Mouse (Mus musculus) CH12.LX (cell line): ENCODE data around the gene Tph2. TPM values are rescaled to one million over a fixed set of nuclear protein-coding genes. Genes with fewer than 3 reads are reported as not detected.

Experiments
- DNase-seq: peaks from one replicate; pipeline ENCODE4 v3.0.0-alpha.2; 2013; ENCODE audit errors: extremely low read depth
- H3K27ac ChIP-seq: 2 replicates; pipeline ENCODE4 v1.5.1; 2012; ENCODE audit warnings: low read depth, mild to moderate bottlenecking, control low read depth, moderate library complexity; ENCODE audit not compliant: insufficient read depth
- H3K27me3 ChIP-seq: replicated peaks from 2 replicates; pipeline ENCODE3; 2012; ENCODE audit warnings: inconsistent platforms
- H3K36me3 ChIP-seq, 2 experiments: replicated peaks in 1 of 2; 2 replicates each; pipeline versions ENCODE3 to v1.6.1; 2012; ENCODE audit warnings: inconsistent platforms in 1 of 2, low read length in 1 of 2, mild to moderate bottlenecking in 1 of 2, mixed read lengths in 1 of 2, moderate library complexity in 1 of 2; ENCODE audit not compliant: control insufficient read depth in 1 of 2, insufficient read depth in 1 of 2
- H3K4me1 ChIP-seq, 2 experiments: 2 replicates each; pipeline ENCODE4 v1.6.1; 2012; ENCODE audit warnings: inconsistent platforms in 1 of 2, moderate library complexity in 1 of 2; ENCODE audit not compliant: insufficient read depth in 2 of 2, control insufficient read depth in 1 of 2
- H3K4me2 ChIP-seq: 2 replicates; pipeline ENCODE4 v1.6.1; 2012; ENCODE audit warnings: low read depth, mild to moderate bottlenecking, control low read depth; ENCODE audit not compliant: poor library complexity, insufficient read depth, severe bottlenecking
- H3K4me3 ChIP-seq, 3 experiments: fragments of 150-350 bp in 1 of 3; sonication (generic) in 1 of 3; replicated peaks in 1 of 3; 2 replicates each; pipeline versions ENCODE3 to v1.5.1; 2011 to 2012; ENCODE audit warnings: low read depth in 2 of 3, low read length in 2 of 3, mild to moderate bottlenecking in 2 of 3, moderate library complexity in 2 of 3, control low read depth in 1 of 3, improper control_type of control experiment in 1 of 3, inconsistent platforms in 1 of 3, mixed read lengths in 1 of 3; ENCODE audit not compliant: poor library complexity in 1 of 3
- H3K79me2 ChIP-seq: replicated peaks from 2 replicates; pipeline ENCODE4 v1.6.1; 2012; ENCODE audit warnings: mild to moderate bottlenecking, moderate library complexity; ENCODE audit not compliant: control insufficient read depth, poor library complexity, insufficient read depth, severe bottlenecking; ENCODE audit errors: extremely low read depth
- H3K9ac ChIP-seq: 2 replicates; pipeline ENCODE4 v1.6.1; 2012; ENCODE audit warnings: low read depth, mild to moderate bottlenecking, control low read depth, moderate library complexity; ENCODE audit not compliant: insufficient read depth
- H3K9me3 ChIP-seq: replicated peaks from 2 replicates; pipeline ENCODE3; 2012; ENCODE audit warnings: low read length, inconsistent platforms, mixed read lengths
- CHD2 ChIP-seq: IDR thresholded peaks from 2 replicates; pipeline ENCODE4 v1.6.1; 2011; ENCODE audit warnings: low read length, improper control_type of control experiment
- ELF1 ChIP-seq: IDR thresholded peaks from 2 replicates; pipeline ENCODE4 v1.6.1; 2014; ENCODE audit warnings: low read depth, mild to moderate bottlenecking, inconsistent platforms, low read length, improper control_type of control experiment
- EP300 ChIP-seq: IDR thresholded peaks from 2 replicates; pipeline ENCODE4 v1.6.1; 2011; ENCODE audit warnings: low read length, improper control_type of control experiment
- ETS1 ChIP-seq: conservative IDR thresholded peaks from 2 replicates; pipeline ENCODE4 v1.6.1; 2012; ENCODE audit warnings: low read depth, mild to moderate bottlenecking, inconsistent platforms, low read length, improper control_type of control experiment, moderate library complexity
- GABPA ChIP-seq: IDR thresholded peaks from 2 replicates; pipeline ENCODE4 v1.6.1; 2012; ENCODE audit warnings: low read depth, low read length, improper control_type of control experiment, inconsistent platforms; ENCODE audit not compliant: insufficient replicate concordance
- IRF4 ChIP-seq: IDR thresholded peaks from 2 replicates; pipeline ENCODE4 v1.6.1; 2014; ENCODE audit warnings: low read depth, mild to moderate bottlenecking, inconsistent platforms, low read length, improper control_type of control experiment
- JUND ChIP-seq: conservative IDR thresholded peaks from 2 replicates; pipeline ENCODE4 v1.6.1; 2011; ENCODE audit warnings: low read depth, low read length, improper control_type of control experiment
- MAFK ChIP-seq: IDR thresholded peaks from 2 replicates; pipeline ENCODE4 v1.6.1; 2011; ENCODE audit warnings: low read length, improper control_type of control experiment; ENCODE audit not compliant: insufficient replicate concordance
- MAX ChIP-seq: IDR thresholded peaks from 2 replicates; pipeline ENCODE4 v1.6.1; 2011; ENCODE audit warnings: low read length, improper control_type of control experiment
- MAZ ChIP-seq: IDR thresholded peaks from 2 replicates; pipeline ENCODE4 v1.6.1; 2012; ENCODE audit warnings: low read depth, mild to moderate bottlenecking, inconsistent platforms, low read length, improper control_type of control experiment, moderate library complexity
- MEF2A ChIP-seq: IDR thresholded peaks from 2 replicates; pipeline ENCODE4 v1.6.1; 2014; ENCODE audit warnings: low read depth, mild to moderate bottlenecking, inconsistent platforms, low read length, improper control_type of control experiment, borderline replicate concordance
- MXI1 ChIP-seq: IDR thresholded peaks from 2 replicates; pipeline ENCODE4 v1.6.1; 2011; ENCODE audit warnings: mild to moderate bottlenecking, low read depth, low read length, improper control_type of control experiment
- MYC ChIP-seq: IDR thresholded peaks from 2 replicates; pipeline ENCODE4 v1.6.1; 2011; ENCODE audit warnings: low read depth, mild to moderate bottlenecking, improper control_type of control experiment, low read length
- NELFE ChIP-seq: IDR thresholded peaks from 2 replicates; pipeline ENCODE4 v1.6.1; 2011; ENCODE audit warnings: low read depth, low read length, improper control_type of control experiment
- NRF1 ChIP-seq: IDR thresholded peaks from 2 replicates; pipeline ENCODE4 v1.6.1; 2014; ENCODE audit warnings: low read depth, mild to moderate bottlenecking, inconsistent platforms, low read length, improper control_type of control experiment, moderate library complexity
- POLR2AphosphoS2 ChIP-seq: IDR thresholded peaks from 2 replicates; pipeline ENCODE4 v1.6.1; 2011; ENCODE audit warnings: low read depth, low read length, improper control_type of control experiment
- SIN3A ChIP-seq: IDR thresholded peaks from 2 replicates; pipeline ENCODE4 v1.6.1; 2012; ENCODE audit warnings: low read length, improper control_type of control experiment, inconsistent platforms
- SMC3 ChIP-seq: IDR thresholded peaks from 2 replicates; pipeline ENCODE4 v1.6.1; 2011; ENCODE audit warnings: low read depth, low read length, improper control_type of control experiment
- TBP ChIP-seq: conservative IDR thresholded peaks from 2 replicates; pipeline ENCODE4 v1.6.1; 2011; ENCODE audit warnings: low read depth, low read length, improper control_type of control experiment
- TCF12 ChIP-seq: IDR thresholded peaks from 2 replicates; pipeline ENCODE4 v1.6.1; 2014; ENCODE audit warnings: low read depth, mild to moderate bottlenecking, inconsistent platforms, low read length, improper control_type of control experiment
- USF1 ChIP-seq: IDR thresholded peaks from 2 replicates; pipeline ENCODE4 v1.6.1; 2014; ENCODE audit warnings: low read depth, mild to moderate bottlenecking, inconsistent platforms, low read length, improper control_type of control experiment
- ZKSCAN1 ChIP-seq: IDR thresholded peaks from 2 replicates; pipeline ENCODE4 v1.6.1; 2012; ENCODE audit warnings: low read depth, inconsistent platforms, low read length, improper control_type of control experiment, borderline replicate concordance
- ZNF384 ChIP-seq: IDR thresholded peaks from 2 replicates; pipeline ENCODE4 v1.6.1; 2012; ENCODE audit warnings: low read depth, low read length, improper control_type of control experiment, inconsistent platforms
- dilution Hi-C: fragments of 300-500 bp; cut with MboI; formaldehyde crosslinking; loops from 2 replicates; pipeline ENCODE4 v1.14.3; 2020; ENCODE audit warnings: low sequenced_read_pairs; ENCODE audit not compliant: extremely low pct_unique_long_range_greater_than_20kb, extremely low pct_ligation_motif_present
- in situ Hi-C: fragments of 300-500 bp; cut with MboI; formaldehyde crosslinking; loops from 3 replicates; pipeline ENCODE4 v1.14.3; 2019; ENCODE audit warnings: low sequenced_read_pairs, low pct_ligation_motif_present, low pct_unique_long_range_greater_than_20kb, mixed read lengths
- polyA plus RNA-seq: library from polyadenylated mRNA; unstranded; fragments of >175 nt; gene quantifications from 2 replicates; pipeline ENCODE4 v1.2.1, GENCODE M21; 2012; ENCODE audit warnings: low read depth; ENCODE audit not compliant: insufficient read length
- total RNA-seq, 2 experiments: library from RNA; depleted of rRNA; stranded (reverse); fragments of 300-350 nt in 1 of 2; fragments of >200 nt in 1 of 2; gene quantifications; 2 replicates each; pipeline ENCODE4 v1.2.3; 2012 to 2014

Tph2 gene
- total and polyA plus RNA-seq, 3 experiments: 0.42 to 0.55 (median 0.54) TPM

- H3K9ac ChIP-seq: no peak overlapping the region
- H3K9me3 ChIP-seq: no peaks in the 10 kb centered on the region
- no peak for DNase-seq
- dilution Hi-C loops: no loop called here
- peaks cover 28 to 82% of the 10 kb centered on the region in 2 experiments for H3K36me3 ChIP-seq
- H3K4me1 ChIP-seq: no peaks in the 10 kb centered on the region
- in situ Hi-C loops: no loop called here
- no peak overlapping the region for H3K4me2 ChIP-seq
- TF ChIP-seq TCF12 (no peak), MYC (no peak), USF1 (no peak), MXI1 (no peak), POLR2AphosphoS2 (no peak), SIN3A (no peak), TBP (no peak), CHD2 (no peak), MAX (no peak), ZKSCAN1 (no peak), MEF2A (no peak), SMC3 (no peak)
- H3K79me2 ChIP-seq: no peaks in the 10 kb centered on the region
- H3K27ac ChIP-seq: no peak overlapping the region
- no peaks in the 10 kb centered on the region for H3K27me3 ChIP-seq
- no peak overlapping the region for H3K4me3 ChIP-seq
Measured at GRCm38 (mm10) chr10:115205284-115205683, 20.5 kb upstream of the Tph2 start.

- in situ Hi-C loops (no loop called here), dilution Hi-C loops (no loop called here)
Measured at GRCm38 (mm10) chr10:115191214-115191613, 6.4 kb upstream of the Tph2 start.

GRCm38 (mm10) chr10:115187390-115187789, 2.6 kb upstream of the Tph2 start:
- Histone ChIP-seq H3K9me3 (no peaks in the 10 kb centered on the region), H3K4me3 (no peak overlapping the region), H3K36me3 (no peaks in the 10 kb centered on the region), H3K9ac (no peak overlapping the region), H3K27me3 (peaks cover 30% of the 10 kb centered on the region), H3K27ac (no peak overlapping the region), H3K4me2 (no peak overlapping the region)
- dilution Hi-C loops: no loop called here
- TF ChIP-seq MEF2A: no peak
- no peak for TF ChIP-seq EP300
- TF ChIP-seq IRF4: no peak
- TF ChIP-seq ZNF384: no peak
- TF ChIP-seq MXI1: no peak
- TF ChIP-seq MAZ: no peak
- TF ChIP-seq ELF1: no peak
- no peak for TF ChIP-seq TCF12
- TF ChIP-seq POLR2AphosphoS2: no peak
- TF ChIP-seq MAFK: no peak
- TF ChIP-seq ETS1: no peak
- no peak for TF ChIP-seq GABPA
- no peak for TF ChIP-seq TBP
- no peak for TF ChIP-seq SIN3A
- no peak for TF ChIP-seq NRF1
- TF ChIP-seq, all 38 proteins: peak for 0
- in situ Hi-C loops: no loop called here
- Histone ChIP-seq H3K79me2 (no peaks in the 10 kb centered on the region), H3K4me1 (peaks cover 0 to 3% of the 10 kb centered on the region in 2 experiments; a peak in 1 of 4 replicates)
- no peak for DNase-seq

More at GRCm38 (mm10) chr10:115191214-115191613, 6.4 kb upstream of the Tph2 start:
- Histone ChIP-seq H3K79me2 (no peaks in the 10 kb centered on the region), H3K36me3 (peaks cover 0 to 2% of the 10 kb centered on the region in 2 experiments), H3K9me3 (no peaks in the 10 kb centered on the region), H3K4me1 (no peaks in the 10 kb centered on the region), H3K9ac (no peak overlapping the region), H3K27me3 (peaks cover 22% of the 10 kb centered on the region), H3K4me2 (no peak overlapping the region), H3K27ac (no peak overlapping the region), H3K4me3 (no peak overlapping the region)
- no peak for DNase-seq
- TF ChIP-seq MAX (no peak), POLR2AphosphoS2 (no peak), MAZ (no peak), NELFE (no peak), NRF1 (no peak), MAFK (no peak), IRF4 (no peak), CHD2 (no peak), TBP (no peak), JUND (no peak)
